Mouse (Mus musculus) gastrocnemius, adult 2 months (tissue): ENCODE measurements around the gene Pard3. TPM values are rescaled to one million over a fixed set of nuclear protein-coding genes. Genes with fewer than 3 reads are reported as not detected.

Source experiments
- DNase-seq: peaks from one replicate; pipeline ENCODE4 v3.0.0; 2022
- H3K27ac ChIP-seq: fragments of 200-600 bp; 2 replicates; pipeline ENCODE4 v1.8.1; 2022; ENCODE audit warnings: mild to moderate bottlenecking
- H3K4me3 ChIP-seq: fragments of 200-600 bp; 2 replicates; pipeline ENCODE4 v1.8.1; 2022; ENCODE audit warnings: mild to moderate bottlenecking, moderate library complexity
- CTCF ChIP-seq: fragments of 200-600 bp; IDR thresholded peaks from 2 replicates; pipeline ENCODE4 v1.8.1; 2022; ENCODE audit warnings: antibody characterized with exemption, mild to moderate bottlenecking, moderate library complexity
- intact Hi-C: fragments of 180-260 bp; cut with DNase I; formaldehyde crosslinking; loops from one replicate; pipeline ENCODE4 v1.15.1; 2025
- total RNA-seq, 2 experiments: library from RNA; stranded (reverse); gene quantifications; 2 replicates each; pipeline ENCODE4 v1.2.3; 2021

Gene Pard3
- total RNA-seq, 2 experiments from 2014 or later: 29.8 to 30.2 TPM

GRCm38 (mm10) chr8:127268239-127269024 lies 204.7 kb downstream of the Pard3 start:
- Histone ChIP-seq H3K27ac (no peak overlapping the region), H3K4me3 (no peak overlapping the region)
- no peak for DNase-seq
- intact Hi-C loops: no loop called here
- no peak for TF ChIP-seq CTCF

GRCm38 (mm10) chr8:127269082-127269747 lies 205.5 kb downstream of the Pard3 start:
- DNase-seq: no peak
- intact Hi-C loops: no loop called here
- TF ChIP-seq CTCF: no peak
- no peak overlapping the region for H3K4me3 ChIP-seq
- H3K27ac ChIP-seq: no peak overlapping the region

- Histone ChIP-seq H3K4me3 (no peak overlapping the region), H3K27ac (no peak overlapping the region)
- DNase-seq: no peak
- TF ChIP-seq CTCF: no peak
- intact Hi-C loops: no loop called here
Observed at GRCm38 (mm10) chr8:127271186-127271585, 207.5 kb downstream of the Pard3 start.

GRCm38 (mm10) chr8:127280299-127280974 lies 216.7 kb downstream of the Pard3 start:
- Histone ChIP-seq H3K27ac (no peak overlapping the region), H3K4me3 (no peak overlapping the region)
- no peak for TF ChIP-seq CTCF
- no peak for DNase-seq
- intact Hi-C loops: no loop called here

- Histone ChIP-seq H3K4me3 (no peak overlapping the region), H3K27ac (no peak overlapping the region)
- intact Hi-C loops: no loop called here
- no peak for DNase-seq
- TF ChIP-seq CTCF: no peak
Observed at GRCm38 (mm10) chr8:127281035-127281434, 217.3 kb downstream of the Pard3 start.

- intact Hi-C loops: no loop called here
- no peak overlapping the region for H3K4me3 ChIP-seq
- H3K27ac ChIP-seq: no peak overlapping the region
- peak; percentile 55 for TF ChIP-seq CTCF
- no peak for DNase-seq
Observed at GRCm38 (mm10) chr8:127284462-127285216, 220.9 kb downstream of the Pard3 start.

GRCm38 (mm10) chr8:127287816-127288215 lies 224.1 kb downstream of the Pard3 start:
- Histone ChIP-seq H3K27ac (no peak overlapping the region), H3K4me3 (no peak overlapping the region)
- intact Hi-C loops: no loop called here
- DNase-seq: no peak
- no peak for TF ChIP-seq CTCF

GRCm38 (mm10) chr8:127292307-127292706 lies 228.6 kb downstream of the Pard3 start:
- Histone ChIP-seq H3K27ac (no peak overlapping the region), H3K4me3 (no peak overlapping the region)
- no peak for TF ChIP-seq CTCF
- intact Hi-C loops: no loop called here
- no peak for DNase-seq

- no peak for TF ChIP-seq CTCF
- Histone ChIP-seq H3K27ac (no peak overlapping the region), H3K4me3 (no peak overlapping the region)
- intact Hi-C loops: no loop called here
- DNase-seq: no peak
Observed at GRCm38 (mm10) chr8:127293025-127293729, 229.5 kb downstream of the Pard3 start.

- no peak for DNase-seq
- no peak for TF ChIP-seq CTCF
- Histone ChIP-seq H3K4me3 (no peak overlapping the region), H3K27ac (no peak overlapping the region)
- intact Hi-C loops: no loop called here
Observed at GRCm38 (mm10) chr8:127294061-127294460, 230.4 kb downstream of the Pard3 start.

GRCm38 (mm10) chr8:127295848-127296247 lies 232.2 kb downstream of the Pard3 start:
- no peak overlapping the region for H3K4me3 ChIP-seq
- no peak overlapping the region for H3K27ac ChIP-seq
- no peak for TF ChIP-seq CTCF
- DNase-seq: no peak
- intact Hi-C loops: no loop called here

GRCm38 (mm10) chr8:127300493-127300892 lies 236.8 kb downstream of the Pard3 start:
- H3K4me3 ChIP-seq: no peak overlapping the region
- H3K27ac ChIP-seq: peak overlapping the region; percentile 62
- TF ChIP-seq CTCF: no peak
- no peak for DNase-seq
- intact Hi-C loops: no loop called here
